Mouse (Mus musculus) stomach, embryonic 15.5 days (tissue): ENCODE measurements around the gene Retreg3. TPM values are rescaled to one million over a fixed set of nuclear protein-coding genes. Genes with fewer than 3 reads are reported as not detected.

ENCODE experiments used
- ATAC-seq: fragments of 200-750 bp; cut with Nextera tagmentation; 2 replicates; pipeline ENCODE4 v1.8.0; 2017; ENCODE audit warnings: low read depth, moderate number of reproducible peaks, moderate TSS enrichment; ENCODE audit not compliant: insufficient read depth, low FRiP score
- H3K27ac ChIP-seq: fragments of 300-500 bp; sonication (generic); 2 replicates; pipeline ENCODE4 v1.5.1; 2015; ENCODE audit warnings: mild to moderate bottlenecking, inconsistent platforms
- H3K27me3 ChIP-seq: fragments of 300-500 bp; sonication (generic); replicated peaks from 2 replicates; pipeline ENCODE4 v1.6.1; 2015; ENCODE audit warnings: inconsistent platforms
- H3K36me3 ChIP-seq: fragments of 300-500 bp; sonication (generic); 2 replicates; pipeline ENCODE4 v1.6.1; 2015; ENCODE audit warnings: inconsistent platforms
- H3K4me1 ChIP-seq: fragments of 300-500 bp; sonication (generic); 2 replicates; pipeline ENCODE4 v1.6.1; 2015; ENCODE audit warnings: inconsistent platforms
- H3K4me2 ChIP-seq: fragments of 300-500 bp; sonication (generic); 2 replicates; pipeline ENCODE4 v1.6.1; 2015; ENCODE audit warnings: mild to moderate bottlenecking, inconsistent platforms
- H3K4me3 ChIP-seq: fragments of 300-500 bp; sonication (generic); replicated peaks from 2 replicates; pipeline ENCODE4 v1.5.1; 2015; ENCODE audit warnings: inconsistent platforms
- H3K9ac ChIP-seq: fragments of 300-500 bp; sonication (generic); 2 replicates; pipeline ENCODE4 v1.6.1; 2015; ENCODE audit warnings: inconsistent platforms
- H3K9me3 ChIP-seq: fragments of 300-500 bp; sonication (generic); 2 replicates; pipeline ENCODE4 v1.6.1; 2016; ENCODE audit warnings: inconsistent platforms
- WGBS: fragments of 180-500 bp; shearing (Covaris S2); methylation state at CpG from one replicate; pipeline ENCODE4 v1.1.7; 2015; 5-methylcytosine and 5-hydroxymethylcytosine counted together
- polyA plus RNA-seq: library from polyadenylated mRNA; unstranded; fragments of >200 nt; fragmentation: Nextera tagmentation; extraction: Ambion mirVana; gene quantifications from 2 replicates; pipeline ENCODE4 v1.2.1, GENCODE M21; 2015

Retreg3 gene
- polyA plus RNA-seq, 1 experiment from 2014 or later, result 21.0 TPM

- no peak overlapping the region for H3K9ac ChIP-seq
- H3K9me3 ChIP-seq, result no peaks in the 10 kb centered on the region
- no peak for ATAC-seq
- peak overlapping the region; percentile 94 for H3K27ac ChIP-seq
- H3K4me3 ChIP-seq, result no peak overlapping the region
- no peaks in the 10 kb centered on the region; the same call in 1 of the 2 replicates for H3K36me3 ChIP-seq
- H3K4me2 ChIP-seq, result no peak overlapping the region
- H3K4me1 ChIP-seq, result peaks cover 65% of the 10 kb centered on the region
- H3K27me3 ChIP-seq, result no peaks in the 10 kb centered on the region
- WGBS, result 54% methylated on average over 5 of the region's 5 CpGs
These were observed 61.0 kb downstream of the Retreg3 start for GRCm38 (mm10) chr11:101058726-101059125.

DNA sequence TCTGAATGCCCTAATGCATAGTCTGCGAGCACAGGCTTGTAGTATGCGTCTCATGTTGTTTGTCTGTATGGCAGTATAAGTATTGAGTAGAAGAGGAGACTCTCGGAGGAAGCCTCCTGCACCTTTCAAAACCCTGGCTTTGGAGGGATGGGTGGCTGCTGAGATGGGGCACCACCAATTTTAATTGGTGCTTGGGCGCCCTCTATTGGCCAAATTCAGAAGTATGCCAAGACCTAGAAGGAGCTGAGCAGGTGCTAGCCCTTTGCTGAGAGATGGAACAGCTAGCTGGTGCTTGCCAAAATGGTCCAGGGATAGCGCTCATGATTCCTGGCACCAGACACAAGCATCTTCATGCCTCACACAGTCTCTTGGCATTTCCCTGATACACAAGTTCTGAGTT lies 61.8 kb downstream of the Retreg3 start:
- Histone ChIP-seq H3K36me3 (no peaks in the 10 kb centered on the region; the same call in 1 of the 2 replicates), H3K9me3 (no peaks in the 10 kb centered on the region), H3K9ac (no peak overlapping the region), H3K4me3 (no peak overlapping the region), H3K27ac (peak overlapping the region; percentile 94), H3K4me1 (peaks cover 56% of the 10 kb centered on the region), H3K27me3 (no peaks in the 10 kb centered on the region), H3K4me2 (no peak overlapping the region)
- no peak for ATAC-seq
- WGBS, result 30% methylated on average over 5 of the region's 5 CpGs

- Histone ChIP-seq H3K36me3 (no peaks in the 10 kb centered on the region; the same call in 1 of the 2 replicates), H3K4me2 (peak overlapping the region; percentile 19), H3K4me3 (no peak overlapping the region), H3K9ac (no peak overlapping the region), H3K4me1 (peaks cover 46% of the 10 kb centered on the region), H3K27ac (peak overlapping the region; percentile 94), H3K9me3 (no peaks in the 10 kb centered on the region), H3K27me3 (no peaks in the 10 kb centered on the region)
- 21% methylated on average over 8 of the region's 8 CpGs for WGBS
- ATAC-seq, result peak; percentile 68
These were observed 62.8 kb downstream of the Retreg3 start for GRCm38 (mm10) chr11:101056885-101057284.

DNA sequence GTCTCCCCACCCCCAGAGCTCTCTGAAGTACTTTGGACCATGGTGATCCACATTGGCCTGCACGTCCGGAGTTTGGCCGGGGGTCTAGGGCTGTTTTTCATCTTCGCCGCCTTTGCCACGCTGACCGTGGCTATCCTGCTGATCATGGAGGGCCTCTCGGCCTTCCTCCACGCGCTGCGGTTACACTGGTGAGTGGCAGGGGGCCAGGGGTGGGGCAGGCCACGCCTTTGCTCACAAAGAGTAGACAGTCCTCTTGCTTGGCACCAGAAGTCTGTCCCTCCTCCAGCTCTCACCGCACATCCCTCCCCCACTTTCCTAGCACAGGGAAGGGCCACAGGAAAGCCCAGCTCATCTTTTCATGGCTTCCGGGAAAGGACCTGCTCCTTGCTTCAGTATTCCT lies 64.3 kb downstream of the Retreg3 start:
- Histone ChIP-seq H3K4me2 (no peak overlapping the region), H3K27me3 (no peaks in the 10 kb centered on the region), H3K4me1 (peaks cover 36% of the 10 kb centered on the region), H3K9ac (no peak overlapping the region), H3K36me3 (no peaks in the 10 kb centered on the region; the same call in 1 of the 2 replicates), H3K9me3 (no peaks in the 10 kb centered on the region), H3K4me3 (no peak overlapping the region), H3K27ac (no peak overlapping the region)
- 73% methylated on average over 14 of the region's 14 CpGs for WGBS
- ATAC-seq, result no peak

GRCm38 (mm10) chr11:101053974-101054373 lies 65.7 kb downstream of the Retreg3 start:
- WGBS, result 93% methylated on average over 1 of the region's 1 CpGs
- Histone ChIP-seq H3K4me1 (peaks cover 24% of the 10 kb centered on the region), H3K4me2 (no peak overlapping the region), H3K27ac (no peak overlapping the region), H3K9me3 (no peaks in the 10 kb centered on the region), H3K36me3 (peaks cover 4% of the 10 kb centered on the region), H3K9ac (no peak overlapping the region), H3K4me3 (no peak overlapping the region), H3K27me3 (no peaks in the 10 kb centered on the region)
- no peak for ATAC-seq

DNA sequence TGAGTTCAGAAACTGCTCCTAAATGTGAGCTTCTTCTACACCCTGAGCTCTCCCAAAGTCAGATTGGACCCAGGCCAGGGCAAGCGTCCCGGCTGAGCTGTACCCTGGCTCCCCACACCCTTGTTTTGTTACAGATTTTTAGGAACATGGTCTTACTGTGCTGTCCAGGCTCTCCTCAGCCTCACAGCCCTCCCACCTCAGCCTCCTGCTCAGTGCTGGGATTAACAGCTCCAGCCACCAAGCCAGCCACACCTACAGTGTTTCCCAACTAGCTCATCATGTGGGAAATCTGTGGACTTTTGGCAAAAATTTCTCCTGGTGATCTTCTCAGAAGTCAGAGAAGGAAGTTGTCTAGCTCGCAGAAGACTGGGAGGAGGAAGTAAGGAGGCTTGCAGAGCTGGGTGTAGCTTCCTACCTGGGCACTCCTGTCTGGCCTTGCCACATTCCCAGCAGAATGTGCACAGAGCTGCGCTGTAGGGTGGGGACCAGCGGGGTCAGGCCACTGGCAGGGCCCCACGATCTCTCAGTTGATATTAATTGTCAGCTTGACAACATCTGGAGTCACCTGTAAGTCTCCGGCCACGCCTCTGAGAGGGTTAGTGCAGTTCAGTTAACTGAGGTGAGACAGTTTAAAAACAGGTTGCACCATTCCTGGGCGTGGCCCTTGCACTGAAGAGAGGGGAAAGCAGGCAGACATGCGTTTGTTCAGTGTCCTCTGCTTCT lies 66.8 kb downstream of the Retreg3 start:
- WGBS, result 67% methylated on average over 10 of the region's 10 CpGs
- Histone ChIP-seq H3K9me3 (no peaks in the 10 kb centered on the region), H3K4me2 (no peak overlapping the region), H3K27me3 (no peaks in the 10 kb centered on the region), H3K27ac (peak overlapping the region; percentile 82), H3K4me3 (no peak overlapping the region), H3K4me1 (peaks cover 14% of the 10 kb centered on the region), H3K36me3 (peaks cover 7% of the 10 kb centered on the region), H3K9ac (no peak overlapping the region)
- 0 out of 2 replicates have a peak, but pooled peaks have one; percentile 12 for ATAC-seq

GRCm38 (mm10) chr11:101051617-101052016 lies 68.1 kb downstream of the Retreg3 start:
- WGBS, result 81% methylated on average over 8 of the region's 8 CpGs
- Histone ChIP-seq H3K4me1 (peaks cover 1% of the 10 kb centered on the region), H3K4me3 (no peak overlapping the region), H3K4me2 (no peak overlapping the region), H3K9ac (no peak overlapping the region), H3K36me3 (peaks cover 7% of the 10 kb centered on the region), H3K27me3 (no peaks in the 10 kb centered on the region), H3K9me3 (no peaks in the 10 kb centered on the region), H3K27ac (no peak overlapping the region)
- no peak for ATAC-seq

- Histone ChIP-seq H3K4me3 (no peak overlapping the region), H3K27ac (no peak overlapping the region), H3K9ac (no peak overlapping the region), H3K36me3 (peaks cover 7% of the 10 kb centered on the region), H3K9me3 (no peaks in the 10 kb centered on the region), H3K27me3 (no peaks in the 10 kb centered on the region), H3K4me2 (no peak overlapping the region), H3K4me1 (no peaks in the 10 kb centered on the region; the same call in 1 of the 2 replicates)
- 91% methylated on average over 6 of the region's 6 CpGs for WGBS
- no peak for ATAC-seq
These were observed 68.6 kb downstream of the Retreg3 start for GRCm38 (mm10) chr11:101051051-101051493.

DNA sequence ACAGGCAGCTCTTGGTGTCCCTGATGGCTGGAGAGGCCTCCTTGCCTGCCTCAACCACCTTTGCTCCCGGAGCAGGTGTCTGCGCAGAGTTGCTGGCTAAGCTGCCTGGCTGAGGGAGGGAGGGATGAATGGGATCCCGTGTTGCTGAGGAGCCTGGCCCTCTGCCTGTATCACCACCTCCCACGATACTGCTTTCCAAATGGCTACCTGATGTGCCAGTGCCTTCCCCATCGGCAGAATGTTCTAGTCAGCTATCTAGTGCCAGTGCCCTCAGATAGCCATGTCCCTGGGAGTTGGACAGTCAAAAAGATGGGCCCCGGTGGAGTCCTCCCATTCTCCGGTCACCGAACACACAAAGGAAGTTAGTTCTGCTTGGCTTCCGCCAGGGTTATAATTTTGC lies 69.3 kb downstream of the Retreg3 start:
- H3K9ac ChIP-seq, result no peak overlapping the region
- no peaks in the 10 kb centered on the region; the same call in 1 of the 2 replicates for H3K4me1 ChIP-seq
- H3K36me3 ChIP-seq, result peaks cover 11% of the 10 kb centered on the region
- no peak for ATAC-seq
- no peaks in the 10 kb centered on the region for H3K27me3 ChIP-seq
- H3K4me3 ChIP-seq, result no peak overlapping the region
- no peaks in the 10 kb centered on the region for H3K9me3 ChIP-seq
- H3K27ac ChIP-seq, result no peak overlapping the region
- 92% methylated on average over 9 of the region's 9 CpGs for WGBS
- H3K4me2 ChIP-seq, result no peak overlapping the region

- no peak overlapping the region for H3K4me3 ChIP-seq
- H3K4me2 ChIP-seq, result no peak overlapping the region
- no peaks in the 10 kb centered on the region for H3K9me3 ChIP-seq
- WGBS, result 78% methylated on average over 3 of the region's 3 CpGs
- H3K27ac ChIP-seq, result no peak overlapping the region
- no peaks in the 10 kb centered on the region for H3K27me3 ChIP-seq
- ATAC-seq, result no peak
- H3K36me3 ChIP-seq, result peaks cover 30% of the 10 kb centered on the region
- H3K4me1 ChIP-seq, result no peaks in the 10 kb centered on the region; the same call in 1 of the 2 replicates
- H3K9ac ChIP-seq, result no peak overlapping the region
These were observed 72.2 kb downstream of the Retreg3 start for GRCm38 (mm10) chr11:101047502-101047901.

- WGBS, result 68% methylated on average over 9 of the region's 9 CpGs
- Histone ChIP-seq H3K36me3 (peaks cover 35% of the 10 kb centered on the region), H3K4me2 (no peak overlapping the region), H3K9me3 (no peaks in the 10 kb centered on the region), H3K4me1 (no peaks in the 10 kb centered on the region), H3K27ac (no peak overlapping the region; the same call in 1 of the 2 replicates), H3K4me3 (no peak overlapping the region), H3K9ac (no peak overlapping the region), H3K27me3 (no peaks in the 10 kb centered on the region)
- no peak for ATAC-seq
These were observed 73.3 kb downstream of the Retreg3 start for GRCm38 (mm10) chr11:101046440-101046839.
